Mouse (Mus musculus) cerebellum, adult 18-20 months (tissue): Measurements from ENCODE around the gene Atrip.

Source experiments
- DNase-seq, 2 experiments: peaks; one replicate each; pipeline ENCODE4 v3.0.0; 2021

Gene Atrip

GRCm38 (mm10) chr9:109056916-109057315 lies 17.0 kb downstream of the Atrip start:
- DNase-seq: no peak

DNA sequence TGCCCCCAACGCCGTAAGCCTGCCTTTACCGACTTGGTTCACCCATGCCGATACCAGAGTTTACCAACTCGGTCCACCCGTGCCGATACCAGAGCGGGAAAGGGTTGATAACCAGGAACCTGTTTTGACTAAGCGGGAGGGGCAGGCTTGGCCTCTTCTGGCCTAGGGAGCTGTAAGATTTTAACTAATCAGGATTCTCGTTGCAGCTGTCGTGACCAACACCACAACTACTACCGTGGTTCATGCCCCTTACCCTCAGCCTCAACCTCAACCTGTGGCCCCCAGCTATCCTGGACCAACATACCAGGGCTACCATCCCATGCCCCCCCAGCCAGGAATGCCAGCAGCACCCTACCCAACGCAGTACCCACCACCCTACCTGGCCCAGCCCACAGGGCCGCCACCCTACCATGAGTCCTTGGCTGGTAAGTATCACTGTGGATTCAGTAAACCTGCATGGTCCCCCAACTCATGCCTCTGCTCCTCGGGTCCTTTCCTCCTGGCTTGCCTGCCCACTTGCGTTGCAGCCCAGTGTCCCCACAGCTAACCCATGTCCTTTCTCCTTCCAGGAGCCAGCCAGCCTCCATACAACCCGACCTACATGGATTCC lies 17.7 kb downstream of the Atrip start:
- DNase-seq: no peak

GRCm38 (mm10) chr9:109055271-109056030 lies 18.5 kb downstream of the Atrip start:
- peak in 1 of 2 experiments; percentile 33 for DNase-seq

- peak; percentile 62 to 81 for DNase-seq
Observed at GRCm38 (mm10) chr9:109054712-109055111, 19.2 kb downstream of the Atrip start.

GRCm38 (mm10) chr9:109053851-109054250 lies 20.1 kb downstream of the Atrip start:
- no peak for DNase-seq

- DNase-seq: no peak
Observed at GRCm38 (mm10) chr9:109053366-109053765, 20.6 kb downstream of the Atrip start.

DNA sequence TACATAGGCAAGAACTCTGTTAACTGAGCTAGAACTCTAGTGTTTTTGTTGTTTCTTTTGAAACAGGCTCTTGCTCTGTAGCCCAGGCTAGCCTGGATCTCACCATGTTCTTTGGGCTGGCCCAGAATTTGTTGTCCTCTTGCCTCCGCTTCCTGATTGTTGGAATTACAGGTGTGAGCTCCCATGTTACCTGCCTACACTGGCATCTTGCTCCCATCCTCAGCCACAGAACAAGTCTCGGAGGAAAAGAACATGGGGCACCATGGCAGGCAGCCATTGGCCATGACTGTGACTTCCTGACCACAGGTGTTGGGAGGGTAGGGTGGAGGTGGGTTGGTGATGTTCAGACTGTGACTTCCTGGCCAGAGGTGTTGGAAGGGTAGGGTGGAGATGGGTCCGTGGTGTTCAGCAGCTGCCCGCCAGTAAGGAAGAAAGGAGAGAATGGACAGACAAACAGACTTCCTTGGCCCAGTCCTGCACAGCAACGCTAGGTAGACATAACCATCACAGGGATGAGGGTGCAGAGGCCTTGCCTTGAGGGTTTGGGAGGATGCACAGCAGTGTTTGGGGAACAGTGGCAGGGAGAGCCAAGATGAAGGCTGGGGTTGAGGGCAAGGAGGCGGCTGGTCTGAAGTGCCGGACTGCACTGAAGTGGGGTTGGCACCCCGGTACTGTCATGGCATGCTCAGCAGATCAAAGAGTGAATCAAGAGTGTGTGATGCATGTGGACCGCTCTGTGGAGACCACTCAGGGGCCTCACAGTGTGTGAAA lies 21.2 kb downstream of the Atrip start:
- no peak for DNase-seq

DNA sequence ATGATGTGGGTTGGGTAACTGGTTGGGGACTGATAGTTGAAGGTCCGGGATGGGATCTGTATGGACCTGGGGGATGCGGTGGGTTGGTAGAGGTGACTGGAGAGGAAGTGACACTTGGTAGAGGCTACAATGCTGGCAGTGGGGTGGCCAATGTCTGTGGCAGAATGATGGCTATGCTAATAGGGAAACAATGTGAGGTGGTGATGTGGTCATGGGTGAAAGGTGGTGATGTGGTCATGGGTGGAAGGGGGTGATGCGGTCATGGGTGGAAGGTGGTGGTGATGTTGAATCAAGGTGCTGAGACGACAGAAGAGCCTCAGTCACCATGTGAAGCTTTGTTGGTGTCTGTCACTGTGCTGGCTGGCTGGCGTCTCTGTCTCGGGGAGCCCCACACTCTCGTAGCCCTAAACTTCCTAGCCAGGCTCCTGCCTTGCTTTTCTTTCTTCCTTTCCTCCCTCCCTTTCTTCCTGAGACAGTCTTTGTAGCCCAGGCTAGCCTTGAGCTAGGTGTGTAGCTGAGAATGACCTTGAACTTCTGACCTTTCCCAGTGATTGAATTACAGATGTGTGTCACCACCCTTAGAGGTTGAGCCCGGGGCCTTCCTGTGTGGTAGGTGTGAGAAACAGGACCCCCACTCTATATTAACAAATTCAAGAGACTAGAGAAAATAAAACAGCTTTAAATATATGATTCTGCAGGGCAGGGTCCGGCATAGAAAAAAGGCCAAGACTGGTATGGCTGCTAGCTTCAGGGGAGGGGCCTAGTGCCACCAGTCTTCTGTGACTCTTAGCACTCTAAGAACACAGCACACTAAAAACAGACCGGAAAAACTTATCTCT lies 22.1 kb downstream of the Atrip start:
- DNase-seq: no peak

DNA sequence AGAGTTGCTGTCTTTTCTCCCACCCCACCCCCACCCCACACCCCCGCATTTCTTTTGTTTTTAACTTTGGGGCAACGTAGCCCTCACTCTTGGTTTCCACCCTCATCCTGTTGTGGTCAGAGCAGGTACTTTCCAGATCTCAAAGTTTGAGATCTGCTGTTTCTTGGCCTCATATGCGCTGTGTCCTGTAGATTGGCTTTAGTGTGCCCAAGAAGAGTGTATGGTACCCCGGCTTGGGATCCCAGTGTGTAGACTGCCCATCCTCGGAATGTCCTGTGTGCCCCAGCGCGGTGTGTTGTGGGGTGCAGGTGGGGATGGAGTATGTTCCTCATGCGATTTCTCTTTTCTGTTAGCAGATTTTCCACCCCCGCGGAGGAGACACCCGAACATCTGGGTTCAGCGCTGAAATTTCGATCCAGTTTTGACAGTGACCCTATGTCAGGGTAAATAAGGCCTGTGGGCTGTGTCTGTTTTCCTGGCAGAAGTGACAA lies 22.9 kb downstream of the Atrip start:
- DNase-seq: no peak

GRCm38 (mm10) chr9:109050674-109050997 lies 23.3 kb downstream of the Atrip start:
- DNase-seq: no peak

- no peak for DNase-seq
Observed at GRCm38 (mm10) chr9:109049996-109050673, 23.8 kb downstream of the Atrip start.

DNA sequence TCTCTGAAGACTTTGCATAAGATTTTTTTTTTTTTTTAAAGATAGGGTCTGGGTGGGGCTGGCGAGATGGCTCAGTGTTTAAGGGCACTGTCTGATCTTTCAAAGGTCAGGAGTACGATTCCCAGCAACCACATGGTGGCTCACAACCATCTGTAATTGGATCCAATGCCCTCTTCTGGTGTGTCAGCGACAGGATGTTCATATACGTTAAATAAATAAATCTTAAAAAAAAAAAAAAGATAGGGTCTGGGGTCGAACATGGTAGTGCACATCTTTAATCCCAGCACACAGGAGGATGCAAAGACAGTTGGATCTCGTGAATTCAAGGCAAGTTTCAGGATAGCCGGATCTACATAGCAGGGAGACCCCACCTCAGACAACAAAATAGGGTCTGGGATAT lies 24.6 kb downstream of the Atrip start:
- DNase-seq: no peak

DNA sequence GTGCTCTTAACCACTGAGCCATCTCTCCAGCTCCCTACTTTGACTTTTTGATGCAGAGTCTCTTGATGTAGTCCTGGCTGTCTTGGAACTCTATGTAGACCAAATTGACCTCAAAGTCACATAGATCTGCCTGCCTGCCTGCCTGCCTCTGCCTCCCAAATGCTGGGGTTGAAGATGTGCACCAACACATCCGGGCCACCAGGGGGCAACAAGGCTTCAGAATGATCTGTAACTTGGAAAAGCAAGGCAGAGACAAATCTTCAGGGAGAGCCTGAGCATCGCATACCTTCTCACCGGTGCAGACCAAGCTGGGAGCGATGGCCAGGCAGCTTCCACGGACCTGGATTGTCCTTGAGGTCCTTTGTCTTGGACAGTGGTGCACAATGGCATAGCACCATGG lies 27.6 kb downstream of the Atrip start:
- DNase-seq: peak; percentile 53 to 57

DNA sequence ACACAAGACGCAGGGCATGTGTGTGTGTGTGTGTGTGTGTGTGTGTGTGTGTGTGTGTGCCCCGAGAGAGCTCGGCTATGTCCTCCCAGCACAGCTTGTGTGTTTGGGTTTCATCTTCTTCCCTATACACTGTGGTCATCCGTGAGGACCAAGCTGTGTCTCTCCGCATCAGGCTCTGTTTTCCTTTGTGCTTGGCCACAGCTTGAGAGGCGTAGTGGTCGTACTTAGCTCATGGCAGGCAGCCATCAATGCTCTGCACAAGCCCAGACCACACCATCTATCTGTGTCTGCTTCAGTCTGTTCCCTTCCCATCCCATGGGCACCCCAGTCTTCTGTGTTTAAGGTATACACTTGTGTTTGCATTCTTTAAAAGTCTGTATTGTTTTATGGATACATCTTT lies 32.6 kb downstream of the Atrip start:
- no peak for DNase-seq

DNA sequence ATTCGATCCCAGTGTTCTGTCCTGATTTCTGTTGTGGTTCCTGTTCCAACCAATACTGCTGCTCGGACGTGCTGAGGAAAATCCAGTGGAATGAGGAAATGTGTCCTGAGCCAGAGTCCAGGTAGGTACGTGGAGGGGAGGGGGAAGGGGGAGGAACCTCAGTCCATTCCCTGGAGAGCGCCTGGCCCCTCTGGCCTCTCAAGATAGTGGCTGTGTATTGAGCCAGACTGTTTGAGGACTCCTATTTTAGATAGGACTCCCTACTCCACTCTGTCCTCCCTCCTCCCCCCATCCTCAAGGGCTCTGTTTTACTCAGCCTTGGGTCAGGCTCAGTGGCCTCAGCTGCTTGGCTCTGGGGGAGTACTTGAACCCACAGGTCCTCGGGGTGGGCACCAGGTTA lies 33.0 kb downstream of the Atrip start:
- DNase-seq: no peak

DNA sequence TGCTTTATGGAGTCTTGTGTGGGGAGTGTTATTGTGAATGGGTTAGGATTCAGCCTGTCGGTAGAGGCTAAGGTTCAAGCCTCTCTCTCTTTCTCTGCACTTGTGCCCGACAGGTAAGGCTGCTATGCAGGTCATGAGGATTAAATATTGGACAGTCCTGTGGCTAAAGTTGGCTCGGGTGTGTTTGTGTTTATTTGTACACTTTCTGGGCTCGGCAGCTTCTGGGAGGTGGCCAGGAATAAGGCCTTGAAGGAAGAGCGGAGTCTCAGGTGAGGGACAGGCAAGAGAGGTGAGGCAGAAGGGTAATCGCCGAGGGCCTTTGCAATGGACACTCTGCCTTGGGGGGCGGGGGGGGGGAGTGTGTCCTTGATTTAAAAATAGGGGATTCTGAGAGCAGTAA lies 33.7 kb downstream of the Atrip start:
- DNase-seq: peak; percentile 32 to 43

GRCm38 (mm10) chr9:109039681-109040080 lies 34.2 kb downstream of the Atrip start:
- peak in 1 of 2 experiments; percentile 12 for DNase-seq

GRCm38 (mm10) chr9:109038901-109039364 lies 35.0 kb downstream of the Atrip start:
- peak; percentile 69 to 79 for DNase-seq

GRCm38 (mm10) chr9:109038086-109038895 lies 35.6 kb downstream of the Atrip start, which contains the start of gene Shisa5:
Gene Shisa5 (plus strand): TSS chr9:109038565.
- DNase-seq: peak; percentile 61 to 69

DNA sequence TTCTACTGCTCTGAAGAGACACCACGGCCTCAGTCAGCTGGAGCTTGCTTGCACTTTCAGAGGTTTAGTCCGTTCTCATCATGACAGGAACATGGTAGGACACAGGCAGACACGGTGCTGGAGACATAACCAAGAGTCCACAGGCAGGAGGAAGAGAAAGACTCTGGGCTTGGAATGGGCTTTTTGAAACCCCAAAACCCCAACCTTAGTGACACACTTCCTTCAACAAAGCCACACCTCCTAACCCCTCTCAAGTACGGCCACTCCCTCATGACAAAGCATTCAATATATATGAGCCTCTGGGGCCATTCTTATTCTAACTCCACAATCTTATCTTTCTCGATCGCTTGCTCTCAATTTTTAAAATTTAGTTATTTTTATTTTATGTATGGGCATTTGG lies 41.5 kb downstream of the Atrip start:
- no peak for DNase-seq

- no peak for DNase-seq
Observed at GRCm38 (mm10) chr9:109031686-109032085, 42.2 kb downstream of the Atrip start.
